Mouse (Mus musculus) liver, embryonic 12.5 days (tissue): Measurements from ENCODE around the gene Mamstr. TPM values are rescaled to one million over a fixed set of nuclear protein-coding genes. Genes with fewer than 3 reads are reported as not detected.

Source experiments
- ATAC-seq: fragments of 200-750 bp; cut with Nextera tagmentation; 2 replicates; pipeline ENCODE4 v1.8.0; 2017; ENCODE audit warnings: moderate number of reproducible peaks, mild to moderate bottlenecking, moderate library complexity
- H3K27ac ChIP-seq: fragments of 300-500 bp; sonication (generic); 2 replicates; pipeline ENCODE4 v1.5.1; 2016; ENCODE audit warnings: mild to moderate bottlenecking
- H3K27me3 ChIP-seq: fragments of 300-500 bp; sonication (generic); replicated peaks from 2 replicates; pipeline ENCODE4 v1.6.1; 2016; ENCODE audit warnings: mild to moderate bottlenecking, moderate library complexity
- H3K36me3 ChIP-seq: fragments of 300-500 bp; sonication (generic); 2 replicates; pipeline ENCODE4 v1.6.1; 2016; ENCODE audit warnings: mild to moderate bottlenecking, moderate library complexity
- H3K4me1 ChIP-seq: fragments of 300-500 bp; sonication (generic); 2 replicates; pipeline ENCODE4 v1.6.1; 2016
- H3K4me2 ChIP-seq: fragments of 300-500 bp; sonication (generic); 2 replicates; pipeline ENCODE4 v1.6.1; 2016; ENCODE audit warnings: mild to moderate bottlenecking, moderate library complexity
- H3K4me3 ChIP-seq: fragments of 300-500 bp; sonication (generic); 2 replicates; pipeline ENCODE4 v1.5.1; 2016; ENCODE audit warnings: mild to moderate bottlenecking, moderate library complexity
- H3K9ac ChIP-seq: fragments of 300-500 bp; sonication (generic); 2 replicates; pipeline ENCODE4 v1.6.1; 2016; ENCODE audit warnings: mild to moderate bottlenecking, moderate library complexity
- H3K9me3 ChIP-seq: fragments of 300-500 bp; sonication (generic); replicated peaks from 2 replicates; pipeline ENCODE4 v1.6.1; 2016; ENCODE audit warnings: mild to moderate bottlenecking, moderate library complexity
- WGBS: fragments of 180-500 bp; shearing (Covaris S2); methylation state at CpG from one replicate; pipeline ENCODE4 v1.1.7; 2016; ENCODE audit not compliant: insufficient replicate concordance; 5-methylcytosine and 5-hydroxymethylcytosine counted together
- polyA plus RNA-seq: library from polyadenylated mRNA; unstranded; fragments of >200 nt; fragmentation: Nextera tagmentation; extraction: Ambion mirVana; gene quantifications from 2 replicates; pipeline ENCODE4 v1.2.1, GENCODE M21; 2016

Mamstr gene
- polyA plus RNA-seq, 1 experiment from 2014 or later, result 0.81 TPM

GRCm38 (mm10) chr7:45666161-45666560, 26.4 kb downstream of the Mamstr start, which contains the start of gene Fut2:
Gene Fut2, minus strand, starts transcription at chr7:45666394.
- Histone ChIP-seq H3K4me1 (peaks cover 18% of the 10 kb centered on the region; the same call in 1 of the 2 replicates), H3K36me3 (no peaks in the 10 kb centered on the region), H3K4me3 (no peak within 1 kb of the TSS), H3K9ac (no peak within 1 kb of the TSS; the same call in 1 of the 2 replicates), H3K27ac (no peak within 1 kb of the TSS), H3K4me2 (no peak within 1 kb of the TSS), H3K9me3 (no peaks in the 10 kb centered on the region), H3K27me3 (peaks cover 19% of the 10 kb centered on the region)
- ATAC-seq, result no peak
- WGBS, result 67% methylated on average over 7 of the region's 7 CpGs

GRCm38 (mm10) chr7:45667761-45668160, 28.0 kb downstream of the Mamstr start:
- Histone ChIP-seq H3K36me3 (no peaks in the 10 kb centered on the region), H3K4me1 (peaks cover 18% of the 10 kb centered on the region; the same call in 1 of the 2 replicates), H3K27ac (no peak overlapping the region), H3K27me3 (peaks cover 22% of the 10 kb centered on the region), H3K9me3 (no peaks in the 10 kb centered on the region), H3K4me2 (no peak overlapping the region), H3K9ac (no peak overlapping the region), H3K4me3 (no peak overlapping the region)
- 78% methylated on average over 14 of the region's 14 CpGs for WGBS
- no peak for ATAC-seq

GRCm38 (mm10) chr7:45668921-45669320, 29.1 kb downstream of the Mamstr start:
- Histone ChIP-seq H3K27ac (no peak overlapping the region), H3K9me3 (no peaks in the 10 kb centered on the region), H3K36me3 (no peaks in the 10 kb centered on the region), H3K4me1 (peaks cover 18% of the 10 kb centered on the region; the same call in 1 of the 2 replicates), H3K4me3 (no peak overlapping the region), H3K27me3 (peaks cover 19% of the 10 kb centered on the region), H3K4me2 (no peak overlapping the region), H3K9ac (no peak overlapping the region)
- no peak for ATAC-seq
- WGBS, result 82% methylated on average over 9 of the region's 9 CpGs

- no peak for ATAC-seq
- no peak overlapping the region for H3K27ac ChIP-seq
- WGBS, result 62% methylated on average over 7 of the region's 7 CpGs
Measured at GRCm38 (mm10) chr7:45677627-45678295, 38.0 kb downstream of the Mamstr start.

GRCm38 (mm10) chr7:45678513-45678912, 38.7 kb downstream of the Mamstr start:
- Histone ChIP-seq H3K4me3 (no peak overlapping the region), H3K9ac (no peak overlapping the region), H3K4me2 (no peak overlapping the region), H3K9me3 (no peaks in the 10 kb centered on the region), H3K27ac (no peak overlapping the region), H3K27me3 (peaks cover 7% of the 10 kb centered on the region; the same call in 1 of the 2 replicates), H3K36me3 (no peaks in the 10 kb centered on the region), H3K4me1 (peaks cover 20% of the 10 kb centered on the region)
- no peak for ATAC-seq
- WGBS, result 86% methylated on average over 14 of the region's 14 CpGs

More at GRCm38 (mm10) chr7:45677627-45678295, 38.0 kb downstream of the Mamstr start:
- Histone ChIP-seq H3K27me3 (0 out of 2 replicates have a peak, but pooled peaks cover 7% of the 10 kb centered on the region), H3K9me3 (no peaks in the 10 kb centered on the region), H3K4me1 (peaks cover 20% of the 10 kb centered on the region), H3K4me2 (no peak overlapping the region), H3K36me3 (no peaks in the 10 kb centered on the region), H3K9ac (no peak overlapping the region), H3K4me3 (no peak overlapping the region)

- Histone ChIP-seq H3K9me3 (no peaks in the 10 kb centered on the region), H3K4me3 (no peak overlapping the region), H3K27ac (no peak overlapping the region), H3K9ac (no peak overlapping the region), H3K4me2 (no peak overlapping the region), H3K4me1 (peaks cover 20% of the 10 kb centered on the region), H3K36me3 (no peaks in the 10 kb centered on the region), H3K27me3 (peaks cover 13% of the 10 kb centered on the region)
- 55% methylated on average over 14 of the region's 14 CpGs for WGBS
- 0 out of 2 replicates have a peak, but pooled peaks have one; percentile 24 for ATAC-seq
Measured at GRCm38 (mm10) chr7:45679966-45680621, 40.3 kb downstream of the Mamstr start.

- ATAC-seq, result no peak
- H3K9ac ChIP-seq, result no peak overlapping the region
- 44% methylated on average over 8 of the region's 8 CpGs for WGBS
- H3K36me3 ChIP-seq, result no peaks in the 10 kb centered on the region
- H3K4me2 ChIP-seq, result no peak overlapping the region
- H3K27ac ChIP-seq, result no peak overlapping the region
- H3K4me3 ChIP-seq, result no peak overlapping the region
- no peaks in the 10 kb centered on the region for H3K9me3 ChIP-seq
- H3K4me1 ChIP-seq, result peaks cover 21% of the 10 kb centered on the region
- peaks cover 8% of the 10 kb centered on the region for H3K27me3 ChIP-seq
Measured at GRCm38 (mm10) chr7:45681046-45681736, 41.4 kb downstream of the Mamstr start.

GRCm38 (mm10) chr7:45682144-45683126, 42.7 kb downstream of the Mamstr start:
- Histone ChIP-seq H3K27me3 (peaks cover 16% of the 10 kb centered on the region), H3K4me2 (peak overlapping the region; percentile 50), H3K4me1 (peaks cover 27% of the 10 kb centered on the region), H3K9me3 (no peaks in the 10 kb centered on the region), H3K36me3 (no peaks in the 10 kb centered on the region), H3K9ac (peak overlapping the region; percentile 55; the same call in 1 of the 2 replicates), H3K4me3 (0 out of 2 replicates have a peak overlapping the region, but pooled peaks have one; percentile 12), H3K27ac (peak overlapping the region; percentile 50)
- 23% methylated on average over 14 of the region's 14 CpGs for WGBS
- ATAC-seq, result peak; percentile 34; the same call in 1 of the 2 replicates

GRCm38 (mm10) chr7:45683396-45684050, 43.7 kb downstream of the Mamstr start, which contains the start of gene Ntn5:
Gene Ntn5, plus strand, starts transcription at chr7:45684022.
- no peak within 1 kb of the TSS for H3K9ac ChIP-seq
- H3K27ac ChIP-seq, result no peak within 1 kb of the TSS
- peak within 1 kb of the TSS; percentile 50; the same call in 1 of the 2 replicates for H3K4me2 ChIP-seq
- H3K9me3 ChIP-seq, result no peaks in the 10 kb centered on the region
- peaks cover 16% of the 10 kb centered on the region for H3K27me3 ChIP-seq
- H3K36me3 ChIP-seq, result no peaks in the 10 kb centered on the region
- 59% methylated on average over 7 of the region's 7 CpGs for WGBS
- H3K4me1 ChIP-seq, result peaks cover 27% of the 10 kb centered on the region
- H3K4me3 ChIP-seq, result no peak within 1 kb of the TSS
- no peak for ATAC-seq

- H3K36me3 ChIP-seq, result no peaks in the 10 kb centered on the region
- no peaks in the 10 kb centered on the region for H3K9me3 ChIP-seq
- H3K9ac ChIP-seq, result no peak overlapping the region
- WGBS, result 53% methylated on average over 10 of the region's 10 CpGs
- ATAC-seq, result no peak
- H3K4me2 ChIP-seq, result no peak overlapping the region
- H3K27ac ChIP-seq, result no peak overlapping the region
- H3K27me3 ChIP-seq, result peaks cover 16% of the 10 kb centered on the region
- no peak overlapping the region for H3K4me3 ChIP-seq
- H3K4me1 ChIP-seq, result peaks cover 30% of the 10 kb centered on the region
Measured at GRCm38 (mm10) chr7:45685811-45686210, 46.0 kb downstream of the Mamstr start.
